Mouse (Mus musculus) heart, adult 2 months (tissue): ENCODE results near the gene Cdh11. TPM values are rescaled to one million over a fixed set of nuclear protein-coding genes. Genes with fewer than 3 reads are reported as not detected.

Experiments used
- DNase-seq, 2 experiments: peaks; one replicate each; pipeline ENCODE4 v3.0.0; 2021
- H3K27ac ChIP-seq: fragments of 200-600 bp; 2 replicates; pipeline ENCODE4 v1.8.1; 2022
- H3K27me3 ChIP-seq: fragments of 200-500 bp; 2 replicates; pipeline ENCODE4 v1.6.1; 2012; ENCODE audit warnings: mild to moderate bottlenecking, low read length, inconsistent platforms, mixed read lengths; ENCODE audit not compliant: control insufficient read depth, insufficient read depth
- H3K36me3 ChIP-seq: fragments of 200-500 bp; 2 replicates; pipeline ENCODE4 v1.6.1; 2012; ENCODE audit warnings: low read length, inconsistent platforms; ENCODE audit not compliant: control insufficient read depth, insufficient read depth
- H3K4me1 ChIP-seq: fragments of 200-500 bp; 2 replicates; pipeline ENCODE4 v1.6.1; 2011; ENCODE audit warnings: low read length; ENCODE audit not compliant: control insufficient read depth, insufficient read depth
- H3K4me3 ChIP-seq: fragments of 200-600 bp; 2 replicates; pipeline ENCODE4 v1.8.1; 2022
- H3K79me2 ChIP-seq: fragments of 200-500 bp; replicated peaks from 2 replicates; pipeline ENCODE4 v1.6.1; 2012; ENCODE audit warnings: mild to moderate bottlenecking, inconsistent platforms, low read length, moderate library complexity, mixed read lengths; ENCODE audit not compliant: control insufficient read depth, insufficient read depth
- H3K9ac ChIP-seq: fragments of 200-500 bp; 2 replicates; pipeline ENCODE4 v1.6.1; 2012; ENCODE audit warnings: low read depth, mild to moderate bottlenecking, control low read depth, inconsistent platforms, low read length, mixed read lengths
- CTCF ChIP-seq: fragments of 200-600 bp; IDR thresholded peaks from 2 replicates; pipeline ENCODE4 v1.8.1; 2022; ENCODE audit warnings: antibody characterized with exemption, mild to moderate bottlenecking, moderate library complexity
- EP300 ChIP-seq: fragments of 200-500 bp; IDR thresholded peaks from 2 replicates; pipeline ENCODE4 v1.6.1; 2011; ENCODE audit warnings: low read depth, low read length, control low read depth; ENCODE audit not compliant: insufficient read depth
- POLR2A ChIP-seq: fragments of 200-500 bp; IDR thresholded peaks from 2 replicates; pipeline ENCODE4 v1.6.1; 2011; ENCODE audit warnings: mild to moderate bottlenecking, low read depth, low read length, control low read depth; ENCODE audit not compliant: insufficient read depth
- WGBS: fragments of 180-500 bp; shearing (Covaris S2); methylation state at CpG from one replicate; pipeline ENCODE4 v1.1.7; 2018; 5-methylcytosine and 5-hydroxymethylcytosine counted together
- intact Hi-C: fragments of 180-260 bp; cut with DNase I; formaldehyde crosslinking; loops from one replicate; pipeline ENCODE4 v1.15.1; 2025
- polyA plus RNA-seq: library from polyadenylated mRNA; depleted of rRNA; stranded (reverse); fragments of >200 nt; gene quantifications from 2 replicates; pipeline ENCODE4 v1.2.3, GENCODE M21; 2012
- total RNA-seq, 2 experiments: library from RNA; stranded (reverse); gene quantifications; 2 replicates each; pipeline ENCODE4 v1.2.3; 2021

Gene Cdh11
- total and polyA plus RNA-seq, 3 experiments: 6.0 to 13.4 (median 11.9) TPM

DNA sequence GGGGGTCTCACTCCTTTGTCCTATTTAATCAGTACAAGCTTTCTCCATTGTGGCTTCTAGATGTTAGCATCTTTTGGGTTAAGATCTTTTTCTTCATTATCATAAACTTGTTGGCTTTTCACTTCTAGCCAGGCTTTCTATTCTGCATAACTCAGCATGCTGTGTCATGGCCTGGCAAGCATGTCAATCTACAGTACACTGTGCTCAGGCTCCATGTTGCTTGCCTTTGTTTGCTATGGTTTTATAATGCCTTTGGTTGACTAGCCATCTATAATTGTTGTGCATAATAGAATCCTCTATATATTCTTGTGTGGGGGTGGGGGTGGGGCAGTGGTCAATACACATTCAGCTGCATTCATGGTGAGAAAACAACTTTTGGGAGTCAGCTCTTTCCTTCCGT lies 51.0 kb downstream of the Cdh11 start:
- Histone ChIP-seq H3K9ac (no peak overlapping the region), H3K4me3 (no peak overlapping the region), H3K36me3 (no peaks in the 10 kb centered on the region), H3K27ac (no peak overlapping the region; the same call in 1 of the 2 replicates), H3K4me1 (peaks cover 4% of the 10 kb centered on the region), H3K27me3 (no peaks in the 10 kb centered on the region), H3K79me2 (no peaks in the 10 kb centered on the region)
- no peak for DNase-seq
- 81% methylated on average over 1 of the region's 1 CpGs for WGBS
- TF ChIP-seq CTCF (no peak), EP300 (no peak), POLR2A (no peak)
- intact Hi-C loops: no loop called here

DNA sequence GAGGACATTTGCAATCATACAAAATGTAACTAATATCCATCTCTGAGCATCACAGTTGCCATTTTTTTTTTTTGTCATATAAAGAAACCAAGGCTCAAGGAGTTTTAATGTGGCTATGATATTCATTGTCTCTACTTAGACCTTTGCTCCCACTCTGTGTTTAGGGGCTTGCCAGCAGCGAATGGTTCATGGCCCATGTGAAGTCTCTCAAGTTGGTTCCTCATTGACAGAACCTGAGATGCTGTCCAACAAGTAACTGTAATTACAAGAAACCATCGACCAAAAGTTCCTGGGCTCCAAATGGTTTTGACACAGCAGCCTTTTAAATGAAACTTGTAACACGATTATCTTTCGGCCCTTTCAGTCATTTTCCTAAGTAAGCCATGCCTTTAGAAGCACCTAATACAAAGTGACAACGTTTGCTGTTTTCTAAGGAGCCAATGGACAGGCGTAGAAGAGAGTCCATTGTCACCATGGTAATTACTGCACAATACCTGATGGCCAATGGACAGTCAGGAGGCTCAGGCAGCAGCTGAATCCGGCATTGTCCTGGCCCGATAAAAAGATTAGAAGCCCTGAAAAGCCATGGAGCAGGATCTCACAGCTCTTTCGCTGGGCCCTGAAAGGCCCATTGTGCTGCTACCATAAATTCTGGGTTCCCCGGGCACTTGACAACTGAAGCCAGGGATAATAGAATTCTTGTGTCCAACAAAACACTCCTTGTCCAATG lies 59.1 kb downstream of the Cdh11 start:
- Histone ChIP-seq H3K27me3 (no peaks in the 10 kb centered on the region), H3K4me1 (no peaks in the 10 kb centered on the region), H3K36me3 (no peaks in the 10 kb centered on the region), H3K79me2 (no peaks in the 10 kb centered on the region), H3K9ac (no peak overlapping the region), H3K4me3 (no peak overlapping the region), H3K27ac (no peak overlapping the region)
- no peak for DNase-seq
- WGBS: 81% methylated on average over 10 of the region's 10 CpGs
- TF ChIP-seq CTCF: no peak
- no peak for TF ChIP-seq EP300
- TF ChIP-seq POLR2A: no peak
- intact Hi-C loops: no loop called here

DNA sequence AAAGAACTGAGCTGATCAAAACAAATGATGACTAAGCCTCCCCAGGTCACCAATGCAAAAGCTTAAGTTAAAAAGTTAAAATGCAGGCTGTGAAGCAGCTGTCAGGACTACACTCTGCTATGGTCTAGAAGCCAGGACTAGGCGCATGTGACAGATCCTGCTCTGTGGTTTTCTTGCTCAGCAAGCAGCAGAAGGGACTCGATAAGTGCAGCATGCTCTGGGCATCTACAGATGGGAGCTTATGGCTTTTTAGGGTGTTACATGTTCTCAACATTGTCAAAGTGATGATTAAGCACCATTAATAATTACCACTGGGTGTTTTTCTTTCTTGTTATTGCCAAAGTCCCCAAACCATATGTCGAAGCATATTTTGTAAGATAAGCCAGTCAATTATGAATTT lies 59.9 kb downstream of the Cdh11 start:
- Histone ChIP-seq H3K4me3 (no peak overlapping the region), H3K27ac (no peak overlapping the region), H3K79me2 (no peaks in the 10 kb centered on the region), H3K4me1 (no peaks in the 10 kb centered on the region), H3K36me3 (no peaks in the 10 kb centered on the region), H3K9ac (no peak overlapping the region), H3K27me3 (no peaks in the 10 kb centered on the region)
- intact Hi-C loops: no loop called here
- no peak for DNase-seq
- no peak for TF ChIP-seq POLR2A
- WGBS: 71% methylated on average over 3 of the region's 3 CpGs

- DNase-seq: peak in 1 of 2 experiments; percentile 19
- Histone ChIP-seq H3K4me3 (no peak overlapping the region), H3K9ac (no peak overlapping the region), H3K36me3 (no peaks in the 10 kb centered on the region), H3K4me1 (no peaks in the 10 kb centered on the region), H3K79me2 (no peaks in the 10 kb centered on the region), H3K27ac (no peak overlapping the region), H3K27me3 (no peaks in the 10 kb centered on the region)
- 35% methylated on average over 4 of the region's 4 CpGs for WGBS
- intact Hi-C loops: no loop called here
- TF ChIP-seq POLR2A (no peak), EP300 (no peak), CTCF (no peak)
Observed at GRCm38 (mm10) chr8:102715956-102716355, 69.5 kb downstream of the Cdh11 start.

GRCm38 (mm10) chr8:102707305-102707704 lies 78.1 kb downstream of the Cdh11 start:
- Histone ChIP-seq H3K27ac (no peak overlapping the region), H3K79me2 (no peaks in the 10 kb centered on the region), H3K27me3 (no peaks in the 10 kb centered on the region), H3K9ac (no peak overlapping the region), H3K4me3 (no peak overlapping the region), H3K4me1 (no peaks in the 10 kb centered on the region), H3K36me3 (no peaks in the 10 kb centered on the region)
- TF ChIP-seq EP300 (no peak), CTCF (no peak), POLR2A (no peak)
- no peak for DNase-seq
- WGBS: 37% methylated on average over 7 of the region's 7 CpGs
- intact Hi-C loops: no loop called here

GRCm38 (mm10) chr8:102705376-102705905 lies 80.0 kb downstream of the Cdh11 start:
- no peaks in the 10 kb centered on the region for H3K36me3 ChIP-seq
- H3K4me3 ChIP-seq: no peak overlapping the region
- H3K79me2 ChIP-seq: no peaks in the 10 kb centered on the region
- no peak for DNase-seq
- H3K27ac ChIP-seq: no peak overlapping the region
- 80% methylated on average over 7 of the region's 7 CpGs for WGBS
- H3K4me1 ChIP-seq: no peaks in the 10 kb centered on the region
- no peak overlapping the region for H3K9ac ChIP-seq
- intact Hi-C loops: no loop called here
- TF ChIP-seq EP300 (no peak), CTCF (no peak), POLR2A (no peak)
- no peaks in the 10 kb centered on the region for H3K27me3 ChIP-seq
